Mouse (Mus musculus): Measurements from ENCODE around the gene Tefm.

The Tefm gene

DNA sequence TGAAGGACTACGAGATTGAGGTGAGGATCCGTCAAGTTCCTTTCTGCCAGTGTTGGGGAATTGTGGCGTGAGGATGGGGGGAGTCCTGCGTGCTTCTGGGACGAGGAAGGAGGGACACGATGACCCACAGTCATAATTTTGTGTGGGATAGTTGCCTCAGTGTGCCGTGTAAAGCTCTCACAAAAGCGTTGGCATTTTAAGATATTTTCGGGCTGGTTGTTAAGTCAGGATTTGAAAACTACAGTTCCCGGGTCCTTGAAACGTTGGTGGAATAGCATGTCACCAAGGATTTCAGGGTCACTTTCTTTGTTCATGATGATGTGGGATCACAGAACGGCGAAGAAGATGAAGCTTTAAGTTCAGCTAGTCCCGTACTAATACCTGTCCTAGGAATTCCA lies 52.2 kb downstream of the Tefm start:
- no peak for DNase-seq

DNA sequence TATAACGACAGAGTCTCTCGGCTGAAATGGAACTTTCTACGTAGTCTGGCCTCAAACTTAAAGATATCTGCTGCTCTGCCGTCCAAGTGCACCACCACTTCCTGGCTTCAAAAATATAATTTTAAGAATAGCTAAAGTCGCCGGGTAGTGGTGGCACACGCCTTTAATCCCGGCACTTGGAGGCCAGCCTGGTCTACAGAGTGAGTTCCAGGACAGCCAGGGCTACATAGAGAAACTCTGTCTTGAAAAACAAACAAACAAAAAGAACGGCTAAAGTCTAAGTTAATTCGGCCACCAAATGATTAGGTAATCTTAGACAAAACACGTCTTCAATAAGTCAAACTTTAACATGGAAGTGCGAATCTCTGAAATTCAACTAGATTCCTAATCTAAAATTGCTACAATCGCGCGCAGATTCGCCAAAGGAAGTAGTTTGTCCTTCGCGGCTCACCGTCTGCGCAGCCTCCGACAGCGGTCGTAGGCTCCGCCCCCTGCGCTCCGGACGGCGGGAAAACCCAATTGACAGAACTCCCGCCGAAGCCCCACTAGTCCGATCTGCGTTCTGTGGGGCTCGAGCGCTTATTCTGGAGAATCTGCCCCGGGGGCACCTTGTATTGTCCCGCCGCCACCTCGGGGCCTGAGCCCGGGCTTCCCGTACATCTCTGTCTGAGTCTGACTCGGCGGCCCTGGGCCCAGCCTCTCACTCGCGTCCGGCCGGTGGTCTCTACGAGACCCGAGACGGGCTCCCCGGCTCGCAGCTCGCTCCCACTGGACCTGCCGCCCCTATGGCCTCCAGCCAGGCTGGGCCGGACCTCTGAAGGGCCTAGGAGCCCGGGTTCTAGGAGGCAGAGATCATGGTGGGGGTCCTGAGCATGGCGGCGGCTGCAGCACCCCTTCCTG lies 52.8 kb downstream of the Tefm start, which contains the start of gene Atad5:
Gene Atad5 (plus strand): TSS at position 484 of the 900 bp plus-strand sequence.
- peak; percentile 81 to 90 for DNase-seq

DNA sequence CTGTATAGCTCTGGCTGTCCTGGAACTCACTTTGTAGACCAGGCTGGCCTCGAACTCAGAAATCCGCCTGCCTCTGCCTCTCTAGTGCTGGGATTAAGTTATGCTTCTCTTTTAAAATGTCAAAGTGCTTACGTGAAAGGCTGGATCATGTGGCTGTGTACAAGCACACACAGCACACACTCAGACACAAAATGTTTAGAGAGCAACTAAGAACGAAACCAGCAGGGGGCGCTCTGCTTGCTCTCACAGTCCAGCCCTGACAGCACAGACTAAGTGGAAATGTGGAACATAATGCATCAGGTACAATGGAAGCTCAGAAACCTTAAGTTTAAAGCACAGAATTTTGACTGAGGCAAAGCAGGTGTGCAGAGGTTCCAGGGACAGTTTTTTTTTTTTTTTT lies 55.1 kb downstream of the Tefm start:
- peak; percentile 76 to 92 for DNase-seq
